Mouse (Mus musculus): ENCODE measurements at regions not wholly inside any gene's neighbourhood (a gene's known extent, or its start where the extent isn't known, plus 50 kb on each side); places are given as distances from the start of the nearest gene placed in this dataset.

DNA sequence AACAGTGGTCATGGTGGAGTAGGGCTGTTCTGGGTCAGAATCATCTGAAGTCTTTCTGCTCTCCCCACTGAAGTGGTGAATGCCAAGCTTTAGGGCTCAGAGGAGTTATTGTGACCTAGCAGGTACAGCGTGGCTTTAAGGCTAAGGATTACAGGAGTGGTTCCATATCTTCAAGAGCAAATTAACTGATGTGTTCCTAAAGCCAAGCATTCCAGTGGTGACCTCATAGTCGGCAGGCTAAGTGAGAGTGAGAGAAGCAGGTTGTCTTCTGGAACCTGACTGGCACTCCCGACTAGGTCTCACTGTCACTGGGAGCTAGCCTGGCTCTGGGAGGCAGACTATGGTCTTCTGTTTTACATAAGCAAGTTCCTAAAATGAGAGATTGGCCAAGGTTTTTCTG lies 116.3 kb downstream of the Snx18 start:
- TF ChIP-seq POLR2A (IDR thresholded peaks at IDR 0.05; ENCODE audit: borderline replicate concordance, extremely low read depth, insufficient read depth, insufficient read length, poor library complexity, severe bottlenecking) (no peak), CTCF (IDR thresholded peaks at IDR 0.05; ENCODE audit: borderline replicate concordance, extremely low read depth, insufficient read depth, insufficient read length) (no peak)
- DNase-seq (ENCODE audit: low read depth) = no peak

GRCm38 (mm10) chr13:113500373-113500990 lies 117.9 kb downstream of the Snx18 start:
- no peak for DNase-seq (ENCODE audit: low read depth)
- no peak for TF ChIP-seq CTCF (IDR thresholded peaks at IDR 0.05; ENCODE audit: borderline replicate concordance, extremely low read depth, insufficient read depth, insufficient read length)
- TF ChIP-seq POLR2A (IDR thresholded peaks at IDR 0.05; ENCODE audit: borderline replicate concordance, extremely low read depth, insufficient read depth, insufficient read length, poor library complexity, severe bottlenecking) = no peak

- no peak for DNase-seq (ENCODE audit: low read depth)
- no peak for TF ChIP-seq POLR2A (IDR thresholded peaks at IDR 0.05; ENCODE audit: borderline replicate concordance, extremely low read depth, insufficient read depth, insufficient read length, poor library complexity, severe bottlenecking)
- no peak for TF ChIP-seq CTCF (IDR thresholded peaks at IDR 0.05; ENCODE audit: borderline replicate concordance, extremely low read depth, insufficient read depth, insufficient read length)
Observed at GRCm38 (mm10) chr13:113499079-113499710, 119.2 kb downstream of the Snx18 start.

- DNase-seq (ENCODE audit: low read depth) = peak; percentile 25
- TF ChIP-seq CTCF (IDR thresholded peaks at IDR 0.05; ENCODE audit: borderline replicate concordance, extremely low read depth, insufficient read depth, insufficient read length) = no peak
- TF ChIP-seq POLR2A (IDR thresholded peaks at IDR 0.05; ENCODE audit: borderline replicate concordance, extremely low read depth, insufficient read depth, insufficient read length, poor library complexity, severe bottlenecking) = no peak
Observed at GRCm38 (mm10) chr13:113495595-113496285, 122.6 kb downstream of the Snx18 start.

DNA sequence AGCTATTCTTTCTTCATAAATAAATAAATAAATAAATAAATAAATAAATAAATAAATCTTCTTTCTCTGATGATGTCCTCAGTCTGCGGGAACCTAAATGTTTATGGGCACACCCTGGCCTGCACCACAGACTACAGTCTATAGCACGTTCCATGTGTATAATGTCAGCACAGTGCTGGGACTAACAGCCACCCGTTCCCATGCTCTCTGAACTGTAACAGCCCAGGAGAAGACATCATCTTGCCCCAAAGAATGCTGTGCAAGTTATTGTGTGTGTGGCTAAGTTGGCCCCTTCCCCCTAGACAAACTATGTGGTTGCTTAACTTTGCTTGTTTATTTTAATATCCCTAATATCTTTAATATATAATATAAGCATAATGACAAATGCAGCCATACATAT lies 123.2 kb downstream of the Snx18 start:
- DNase-seq (ENCODE audit: low read depth) = no peak
- TF ChIP-seq CTCF (IDR thresholded peaks at IDR 0.05; ENCODE audit: borderline replicate concordance, extremely low read depth, insufficient read depth, insufficient read length) (no peak), POLR2A (IDR thresholded peaks at IDR 0.05; ENCODE audit: borderline replicate concordance, extremely low read depth, insufficient read depth, insufficient read length, poor library complexity, severe bottlenecking) (no peak)

DNA sequence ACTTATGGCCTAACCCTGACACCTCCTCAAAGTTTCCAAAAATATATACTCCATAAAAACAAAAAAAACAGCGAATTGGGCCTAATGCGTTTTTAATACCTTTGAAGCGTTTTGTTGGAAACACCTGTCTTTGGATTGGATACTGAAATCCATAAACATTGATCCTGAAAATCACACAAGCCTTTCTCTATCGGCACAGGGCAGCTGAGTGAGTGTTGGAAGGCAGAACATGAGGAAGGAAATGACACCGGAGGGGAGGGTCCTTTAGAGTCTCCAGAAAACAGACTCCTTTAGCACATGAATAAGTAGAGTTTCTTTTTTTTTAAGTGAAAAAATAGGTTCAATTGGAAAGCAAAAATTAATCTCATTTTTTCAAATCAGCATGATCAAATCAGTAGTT lies 123.7 kb downstream of the Snx18 start:
- no peak for TF ChIP-seq POLR2A (IDR thresholded peaks at IDR 0.05; ENCODE audit: borderline replicate concordance, extremely low read depth, insufficient read depth, insufficient read length, poor library complexity, severe bottlenecking)
- no peak for TF ChIP-seq CTCF (IDR thresholded peaks at IDR 0.05; ENCODE audit: borderline replicate concordance, extremely low read depth, insufficient read depth, insufficient read length)

DNA sequence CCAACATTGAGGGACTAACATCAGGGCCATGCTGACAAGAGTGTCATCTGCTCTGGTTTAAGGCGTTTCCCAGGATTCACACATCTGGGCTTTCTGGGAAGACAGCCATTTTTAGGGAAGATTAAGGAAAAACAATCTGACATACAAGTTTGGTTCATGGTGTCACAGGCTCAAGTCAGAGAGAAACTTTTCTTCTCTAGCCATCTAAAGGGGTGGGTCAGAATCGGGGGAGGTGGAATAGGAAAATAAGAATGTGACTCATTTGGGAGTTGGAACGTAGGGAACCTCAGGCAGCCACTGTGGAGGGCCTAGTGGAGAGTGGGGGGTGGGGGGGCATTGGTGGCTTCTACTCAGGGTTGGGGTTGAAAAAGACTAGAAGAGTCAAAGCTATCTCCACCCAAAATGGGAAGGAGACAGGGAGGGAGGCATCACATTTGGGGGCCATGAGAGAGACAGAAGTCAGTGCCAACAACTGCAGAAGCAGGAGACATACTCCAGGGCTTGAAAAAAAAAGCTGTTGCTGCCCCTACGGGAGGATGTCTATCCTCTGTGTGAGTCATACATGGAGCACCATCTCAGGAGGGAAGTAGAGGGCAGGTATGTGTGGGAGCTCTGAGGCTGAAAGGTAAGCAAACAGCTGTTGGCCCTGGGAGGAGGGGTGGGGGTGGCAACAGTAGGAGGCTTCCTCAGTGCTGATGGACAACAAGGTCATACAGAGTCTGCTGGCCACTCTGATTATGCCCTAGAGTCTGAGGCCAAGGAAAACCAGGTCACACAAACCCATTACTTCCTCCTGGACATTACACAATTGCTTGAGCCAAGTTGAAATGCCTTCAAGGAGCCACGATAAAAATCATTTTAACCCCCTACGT lies 128.2 kb downstream of the Snx18 start:
- no peak for TF ChIP-seq POLR2A (IDR thresholded peaks at IDR 0.05; ENCODE audit: borderline replicate concordance, extremely low read depth, insufficient read depth, insufficient read length, poor library complexity, severe bottlenecking)
- no peak for TF ChIP-seq CTCF (IDR thresholded peaks at IDR 0.05; ENCODE audit: borderline replicate concordance, extremely low read depth, insufficient read depth, insufficient read length)
- DNase-seq (ENCODE audit: low read depth) = no peak

More for the DNA sequence above, 123.7 kb downstream of the Snx18 start:
- DNase-seq (ENCODE audit: low read depth) = no peak

DNA sequence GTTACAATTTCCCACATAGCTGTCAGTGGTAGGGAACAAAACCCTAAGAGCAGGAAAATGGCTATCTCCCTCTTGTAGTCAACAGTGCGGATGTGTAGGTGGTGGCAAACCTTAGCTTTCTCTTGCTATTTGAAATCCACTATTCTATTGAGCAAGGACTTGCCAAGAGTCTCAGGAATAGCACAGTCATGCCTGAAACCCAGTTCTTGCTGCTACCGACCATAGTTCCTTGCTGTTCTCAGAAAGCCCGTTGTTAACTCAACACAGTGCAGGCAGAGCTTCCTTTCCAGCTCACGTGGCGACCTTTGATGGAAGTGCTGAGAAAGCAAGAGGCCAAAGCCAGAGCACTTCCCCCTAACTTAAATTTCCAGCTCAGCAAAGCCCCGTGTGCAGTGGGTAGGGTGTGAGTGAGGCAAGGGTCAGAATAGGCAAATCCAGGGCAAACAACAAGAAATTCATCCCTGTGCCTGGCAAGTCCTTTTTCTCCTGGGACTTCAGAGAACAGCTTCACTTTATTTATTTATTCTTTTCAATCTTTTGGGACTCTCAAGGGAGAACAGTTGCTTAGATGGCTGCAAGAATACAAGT lies 131.9 kb downstream of the Snx18 start:
- TF ChIP-seq CTCF (IDR thresholded peaks at IDR 0.05; ENCODE audit: borderline replicate concordance, extremely low read depth, insufficient read depth, insufficient read length) = no peak
- TF ChIP-seq POLR2A (IDR thresholded peaks at IDR 0.05; ENCODE audit: borderline replicate concordance, extremely low read depth, insufficient read depth, insufficient read length, poor library complexity, severe bottlenecking) = no peak

DNA sequence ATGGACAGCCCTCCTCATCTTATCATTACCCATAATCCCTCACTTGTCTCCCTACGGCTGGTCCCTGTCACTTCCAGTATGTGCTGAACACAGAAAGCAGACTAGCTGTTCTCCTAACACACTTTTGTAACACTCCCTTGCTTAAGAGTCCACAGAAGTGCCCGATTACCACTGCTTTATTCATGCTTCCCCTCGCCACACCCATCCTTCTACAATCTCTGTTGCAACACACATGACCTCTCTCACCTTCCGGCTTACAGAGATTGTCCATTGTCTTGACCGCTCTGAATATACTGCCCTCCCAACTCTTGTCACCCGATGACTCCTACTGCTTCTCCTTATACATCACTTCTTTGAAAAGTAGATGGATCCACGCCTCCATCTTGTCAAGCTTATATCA lies 132.9 kb downstream of the Snx18 start:
- no peak for TF ChIP-seq CTCF (IDR thresholded peaks at IDR 0.05; ENCODE audit: borderline replicate concordance, extremely low read depth, insufficient read depth, insufficient read length)
- no peak for TF ChIP-seq POLR2A (IDR thresholded peaks at IDR 0.05; ENCODE audit: borderline replicate concordance, extremely low read depth, insufficient read depth, insufficient read length, poor library complexity, severe bottlenecking)
- DNase-seq (ENCODE audit: low read depth) = no peak

More for the DNA sequence above, 131.9 kb downstream of the Snx18 start:
- DNase-seq (ENCODE audit: low read depth) = no peak

- TF ChIP-seq CTCF (IDR thresholded peaks at IDR 0.05; ENCODE audit: borderline replicate concordance, extremely low read depth, insufficient read depth, insufficient read length) (no peak), POLR2A (IDR thresholded peaks at IDR 0.05; ENCODE audit: borderline replicate concordance, extremely low read depth, insufficient read depth, insufficient read length, poor library complexity, severe bottlenecking) (no peak)
- no peak for DNase-seq (ENCODE audit: low read depth)
Observed at GRCm38 (mm10) chr13:113484159-113484762, 134.1 kb downstream of the Snx18 start.
